Mouse (Mus musculus): ENCODE measurements around the gene Polrmt.

DNA sequence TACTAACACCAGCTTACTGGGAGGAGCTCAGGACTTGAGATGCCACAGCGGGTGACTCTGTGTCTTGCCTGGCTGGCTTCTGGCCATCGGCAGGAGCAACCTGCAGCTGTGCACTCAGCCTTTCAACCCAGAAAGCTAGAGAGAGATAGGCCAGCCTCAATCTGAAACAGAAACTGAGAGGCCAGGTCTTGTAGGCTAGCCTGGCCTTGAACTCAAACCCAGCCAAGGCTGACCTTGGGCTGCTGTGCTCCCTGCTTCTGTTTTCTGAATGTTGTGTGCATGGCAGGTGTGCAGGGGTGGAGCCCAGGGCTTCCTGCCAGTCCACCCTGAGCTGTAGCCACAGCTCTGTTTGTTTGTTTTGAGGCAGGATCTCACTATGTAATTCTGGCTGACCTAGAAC is 26.8 kb upstream of the Polrmt start:
- TF ChIP-seq CTCF (IDR thresholded peaks at IDR 0.05; ENCODE audit: low read depth, low read length) (no peak), POLR2A (IDR thresholded peaks at IDR 0.05; ENCODE audit: borderline replicate concordance, low read depth, low read length) (no peak)

All from bone marrow macrophage, adult 2 months (primary cell).